Mouse (Mus musculus): ENCODE measurements around the gene Dus2. TPM values are rescaled to one million over a fixed set of nuclear protein-coding genes. Genes with fewer than 3 reads are reported as not detected.
"Not testable (repeated sequence)": the region's sequence is repeated elsewhere in the genome, so short reads cannot be mapped to it uniquely, and the experiment has no call there.

Gene Dus2
- total RNA-seq, 2 experiments from 2014 or later: 17.2 to 19.5 TPM

- DNase-seq (ENCODE audit: low spot score in 2 of 2): not testable (repeated sequence)
Observed at GRCm38 (mm10) chr8:105983406-105983805, 7.7 kb upstream of the Dus2 start.

- no peak for DNase-seq (ENCODE audit: low spot score in 2 of 2)
Observed at GRCm38 (mm10) chr8:105988546-105988945, 2.6 kb upstream of the Dus2 start.

- no peak for DNase-seq (ENCODE audit: low spot score in 2 of 2)
Observed at GRCm38 (mm10) chr8:105991546-105991945, 409 bp downstream of the Dus2 start.

- no peak for DNase-seq (ENCODE audit: low spot score in 2 of 2)
Observed at GRCm38 (mm10) chr8:105992499-105992898, 1.4 kb downstream of the Dus2 start.

GRCm38 (mm10) chr8:105993226-105993625, 2.1 kb downstream of the Dus2 start:
- no peak for DNase-seq (ENCODE audit: low spot score in 2 of 2)

GRCm38 (mm10) chr8:105996359-105996758, 5.2 kb downstream of the Dus2 start:
- no peak for DNase-seq (ENCODE audit: low spot score in 2 of 2)

GRCm38 (mm10) chr8:105998971-105999370, 7.8 kb downstream of the Dus2 start:
- no peak for DNase-seq (ENCODE audit: low spot score in 2 of 2)

GRCm38 (mm10) chr8:106001908-106002307, 10.8 kb downstream of the Dus2 start:
- no peak for DNase-seq (ENCODE audit: low spot score in 2 of 2)

- DNase-seq (ENCODE audit: low spot score in 2 of 2): no peak
Observed at GRCm38 (mm10) chr8:106004538-106005207, 13.5 kb downstream of the Dus2 start.

- DNase-seq (ENCODE audit: low spot score in 2 of 2): no peak
Observed at GRCm38 (mm10) chr8:106005875-106006274, 14.7 kb downstream of the Dus2 start, which contains the start of gene Dpep2nb. Dpep2nb (minus strand) TSS chr8:106005975.

- DNase-seq (ENCODE audit: low spot score in 2 of 2): no peak
Observed at GRCm38 (mm10) chr8:106006413-106006812, 15.3 kb downstream of the Dus2 start.

GRCm38 (mm10) chr8:106007135-106007534, 16.0 kb downstream of the Dus2 start:
- no peak for DNase-seq (ENCODE audit: low spot score in 2 of 2)

GRCm38 (mm10) chr8:106007891-106008290, 16.8 kb downstream of the Dus2 start:
- not testable (repeated sequence) for DNase-seq (ENCODE audit: low spot score in 2 of 2)

GRCm38 (mm10) chr8:106010748-106011642, 19.9 kb downstream of the Dus2 start:
- peak; percentile 90 to 94 for DNase-seq (ENCODE audit: low spot score in 2 of 2)

- no peak for DNase-seq (ENCODE audit: low spot score in 2 of 2)
Observed at GRCm38 (mm10) chr8:106011643-106011986, 20.5 kb downstream of the Dus2 start, which contains the start of gene Ddx28. Ddx28 (minus strand) TSS chr8:106011882.

- DNase-seq (ENCODE audit: low spot score in 2 of 2): not testable (repeated sequence)
Observed at GRCm38 (mm10) chr8:106012203-106012602, 21.1 kb downstream of the Dus2 start.

GRCm38 (mm10) chr8:106016284-106016683, 25.1 kb downstream of the Dus2 start:
- DNase-seq (ENCODE audit: low spot score in 2 of 2): no peak

- DNase-seq (ENCODE audit: low spot score in 2 of 2): no peak
Observed at GRCm38 (mm10) chr8:106017130-106017529, 26.0 kb downstream of the Dus2 start.

GRCm38 (mm10) chr8:106018039-106018438, 26.9 kb downstream of the Dus2 start:
- no peak for DNase-seq (ENCODE audit: low spot score in 2 of 2)

GRCm38 (mm10) chr8:106022483-106022882, 31.3 kb downstream of the Dus2 start:
- peak; percentile 78 to 89 for DNase-seq (ENCODE audit: low spot score in 2 of 2)

- DNase-seq (ENCODE audit: low spot score in 2 of 2): no peak
Observed at GRCm38 (mm10) chr8:106038721-106039120, 47.6 kb downstream of the Dus2 start.

- DNase-seq (ENCODE audit: low spot score in 2 of 2): no peak
Observed at GRCm38 (mm10) chr8:106039605-106040004, 48.5 kb downstream of the Dus2 start.

Measured in layer of hippocampus, postnatal 14 days (tissue).